Mouse (Mus musculus): Measurements from ENCODE around the gene Ola1. TPM values are rescaled to one million over a fixed set of nuclear protein-coding genes. Genes with fewer than 3 reads are reported as not detected.

Ola1 gene
- polyA plus RNA-seq, 1 experiment from 2014 or later: 91.3 TPM

- ATAC-seq (replicated peaks): no peak
These were observed 161.1 kb downstream of the Ola1 start for GRCm38 (mm10) chr2:73057589-73057988.

GRCm38 (mm10) chr2:73056090-73056956 lies 162.4 kb downstream of the Ola1 start:
- Histone ChIP-seq H3K27ac (no peak overlapping the region), H3K27me3 (replicated peaks) (no peaks in the 10 kb centered on the region), H3K4me1 (no peaks in the 10 kb centered on the region), H3K9ac (no peak overlapping the region), H3K4me2 (no peak overlapping the region), H3K4me3 (no peak overlapping the region), H3K36me3 (replicated peaks) (no peaks in the 10 kb centered on the region), H3K9me3 (no peaks in the 10 kb centered on the region)
- WGBS: 88% methylated on average over 17 of the region's 17 CpGs
- no peak for ATAC-seq (replicated peaks)

More at GRCm38 (mm10) chr2:73057589-73057988, 161.1 kb downstream of the Ola1 start:
- Histone ChIP-seq H3K9ac (no peak overlapping the region), H3K9me3 (no peaks in the 10 kb centered on the region), H3K4me1 (no peaks in the 10 kb centered on the region), H3K36me3 (replicated peaks) (no peaks in the 10 kb centered on the region), H3K27me3 (replicated peaks) (no peaks in the 10 kb centered on the region), H3K27ac (no peak overlapping the region), H3K4me2 (no peak overlapping the region), H3K4me3 (no peak overlapping the region)
- WGBS: 98% methylated on average over 2 of the region's 2 CpGs

- no peaks in the 10 kb centered on the region for H3K36me3 ChIP-seq (replicated peaks)
- H3K4me1 ChIP-seq: no peaks in the 10 kb centered on the region
- no peak for ATAC-seq (replicated peaks)
- WGBS: 91% methylated on average over 8 of the region's 9 CpGs
- H3K27me3 ChIP-seq (replicated peaks): no peaks in the 10 kb centered on the region
- H3K4me3 ChIP-seq: no peak overlapping the region
- H3K9ac ChIP-seq: no peak overlapping the region
- H3K4me2 ChIP-seq: no peak overlapping the region
- H3K9me3 ChIP-seq: no peaks in the 10 kb centered on the region
- no peak overlapping the region for H3K27ac ChIP-seq
These were observed 164.8 kb downstream of the Ola1 start for GRCm38 (mm10) chr2:73053791-73054490.

GRCm38 (mm10) chr2:73050401-73050800 lies 168.3 kb downstream of the Ola1 start:
- no peak overlapping the region for H3K4me2 ChIP-seq
- WGBS: 90% methylated on average over 8 of the region's 8 CpGs
- H3K36me3 ChIP-seq (replicated peaks): no peaks in the 10 kb centered on the region
- H3K27ac ChIP-seq: no peak overlapping the region
- H3K9ac ChIP-seq: no peak overlapping the region
- no peak overlapping the region for H3K4me3 ChIP-seq
- ATAC-seq (replicated peaks): no peak
- H3K27me3 ChIP-seq (replicated peaks): no peaks in the 10 kb centered on the region
- no peaks in the 10 kb centered on the region for H3K9me3 ChIP-seq
- no peaks in the 10 kb centered on the region for H3K4me1 ChIP-seq

- H3K36me3 ChIP-seq (replicated peaks): no peaks in the 10 kb centered on the region
- no peak overlapping the region for H3K27ac ChIP-seq
- H3K4me1 ChIP-seq: no peaks in the 10 kb centered on the region
- 86% methylated on average over 4 of the region's 4 CpGs for WGBS
- H3K4me2 ChIP-seq: no peak overlapping the region
- H3K9me3 ChIP-seq: no peaks in the 10 kb centered on the region
- no peak overlapping the region for H3K4me3 ChIP-seq
- no peak for ATAC-seq (replicated peaks)
- no peak overlapping the region for H3K9ac ChIP-seq
- H3K27me3 ChIP-seq (replicated peaks): no peaks in the 10 kb centered on the region
These were observed 168.7 kb downstream of the Ola1 start for GRCm38 (mm10) chr2:73049977-73050376.

GRCm38 (mm10) chr2:73049001-73049684 lies 169.6 kb downstream of the Ola1 start:
- ATAC-seq (replicated peaks): no peak
- H3K9me3 ChIP-seq: no peaks in the 10 kb centered on the region
- no peak overlapping the region for H3K4me2 ChIP-seq
- WGBS: 69% methylated on average over 6 of the region's 6 CpGs
- no peaks in the 10 kb centered on the region for H3K27me3 ChIP-seq (replicated peaks)
- H3K36me3 ChIP-seq (replicated peaks): no peaks in the 10 kb centered on the region
- no peak overlapping the region for H3K9ac ChIP-seq
- H3K4me1 ChIP-seq: no peaks in the 10 kb centered on the region
- H3K4me3 ChIP-seq: no peak overlapping the region
- no peak overlapping the region for H3K27ac ChIP-seq

GRCm38 (mm10) chr2:73047061-73047741 lies 171.5 kb downstream of the Ola1 start:
- Histone ChIP-seq H3K4me2 (no peak overlapping the region), H3K36me3 (replicated peaks) (no peaks in the 10 kb centered on the region), H3K9ac (no peak overlapping the region), H3K9me3 (no peaks in the 10 kb centered on the region), H3K27me3 (replicated peaks) (no peaks in the 10 kb centered on the region), H3K27ac (no peak overlapping the region), H3K4me1 (no peaks in the 10 kb centered on the region), H3K4me3 (no peak overlapping the region)
- WGBS: 83% methylated on average over 24 of the region's 24 CpGs
- ATAC-seq (replicated peaks): no peak

GRCm38 (mm10) chr2:73046576-73046975 lies 172.1 kb downstream of the Ola1 start:
- no peaks in the 10 kb centered on the region for H3K9me3 ChIP-seq
- no peaks in the 10 kb centered on the region for H3K36me3 ChIP-seq (replicated peaks)
- no peak overlapping the region for H3K9ac ChIP-seq
- H3K27me3 ChIP-seq (replicated peaks): no peaks in the 10 kb centered on the region
- H3K4me3 ChIP-seq: no peak overlapping the region
- no peak for ATAC-seq (replicated peaks)
- no peaks in the 10 kb centered on the region for H3K4me1 ChIP-seq
- H3K27ac ChIP-seq: no peak overlapping the region
- H3K4me2 ChIP-seq: no peak overlapping the region
- 38% methylated on average over 10 of the region's 10 CpGs for WGBS

- 88% methylated on average over 5 of the region's 5 CpGs for WGBS
- Histone ChIP-seq H3K4me3 (no peak overlapping the region), H3K27ac (no peak overlapping the region), H3K4me1 (no peaks in the 10 kb centered on the region), H3K9me3 (no peaks in the 10 kb centered on the region), H3K9ac (no peak overlapping the region), H3K27me3 (replicated peaks) (no peaks in the 10 kb centered on the region), H3K36me3 (replicated peaks) (no peaks in the 10 kb centered on the region), H3K4me2 (no peak overlapping the region)
- ATAC-seq (replicated peaks): no peak
These were observed 173.2 kb downstream of the Ola1 start for GRCm38 (mm10) chr2:73045505-73045904.

Other genes starting within 250 kb of the Ola1 start
- 37.7 and 39.4 TPM in 2 replicates for gene Sp3, start 238.5 kb downstream of the Ola1 start, polyA plus RNA-seq (2015; fragmentation: Nextera tagmentation; extraction: Ambion mirVana)
- gene Gm11084, start 232.2 kb downstream of the Ola1 start, polyA plus RNA-seq (2015; fragmentation: Nextera tagmentation; extraction: Ambion mirVana): not detected in 2 replicates
- gene Sp9, start 53.0 kb upstream of the Ola1 start, polyA plus RNA-seq (2015; fragmentation: Nextera tagmentation; extraction: Ambion mirVana): 3.5 and 5.3 TPM in 2 replicates
- gene Scrn3, start 93.7 kb upstream of the Ola1 start, polyA plus RNA-seq (2015; fragmentation: Nextera tagmentation; extraction: Ambion mirVana): 6.9 and 7.7 TPM in 2 replicates
- 26.2 and 27.4 TPM in 2 replicates for gene Cir1, start 93.8 kb upstream of the Ola1 start, polyA plus RNA-seq (2015; fragmentation: Nextera tagmentation; extraction: Ambion mirVana)
- 12.7 and 14.0 TPM in 2 replicates for gene Gpr155, start 167.6 kb upstream of the Ola1 start, polyA plus RNA-seq (2015; fragmentation: Nextera tagmentation; extraction: Ambion mirVana)

All from midbrain, embryonic 15.5 days (tissue).